Mouse (Mus musculus): Measurements from ENCODE around the gene Actl6a.

DNA sequence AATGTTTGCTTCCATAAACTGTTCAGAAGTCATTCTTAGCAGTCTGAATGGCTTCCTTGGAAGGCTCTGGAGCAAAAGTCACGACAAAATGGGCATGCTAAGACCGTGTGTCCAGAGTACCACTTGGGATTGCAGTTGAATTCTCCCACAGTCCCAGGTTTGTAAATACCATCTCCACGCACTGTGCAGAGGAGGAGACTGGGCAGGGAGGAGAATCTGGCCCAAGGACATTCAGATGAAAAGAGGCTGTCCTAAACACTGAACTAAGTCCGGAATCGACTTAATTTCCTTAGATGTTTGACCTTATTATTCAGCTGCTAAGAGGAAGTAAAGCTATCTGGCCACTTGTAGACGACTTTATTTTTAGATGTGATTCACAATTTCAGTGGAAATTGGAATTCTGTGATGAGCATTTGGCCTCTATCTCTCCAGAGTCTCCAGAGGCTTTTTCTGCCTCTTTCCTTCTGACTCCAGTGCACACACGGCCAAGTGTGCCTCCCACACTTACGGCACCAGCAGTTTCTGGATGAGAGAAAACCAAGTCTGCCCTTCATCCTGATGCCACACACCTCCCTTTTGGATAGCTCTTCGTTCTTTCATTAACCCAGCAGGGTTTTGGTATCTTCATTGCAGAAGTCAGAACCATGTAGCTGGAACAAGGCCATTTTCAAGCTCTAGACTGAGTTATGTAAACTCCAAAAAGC, 37.7 kb upstream of the Actl6a start:
- no peak for TF ChIP-seq CTCF (conservative IDR thresholded peaks at IDR 0.05; ENCODE audit: low read length)
- no peak for TF ChIP-seq POU5F1 (IDR thresholded peaks at IDR 0.05; ENCODE audit: borderline replicate concordance, low read length)

Measured in E14TG2a.4 (cell line).